Mouse (Mus musculus) embryonic facial prominence, embryonic 11.5 days (tissue): ENCODE measurements around the gene Gsto2. TPM values are rescaled to one million over a fixed set of nuclear protein-coding genes. Genes with fewer than 3 reads are reported as not detected.

ENCODE experiments used
- ATAC-seq: fragments of 200-750 bp; cut with Nextera tagmentation; replicated peaks from 2 replicates; pipeline ENCODE4 v1.8.0; 2017; ENCODE audit warnings: low read depth; ENCODE audit not compliant: insufficient number of reproducible peaks, low FRiP score, low TSS enrichment
- DNase-seq: peaks from one replicate; pipeline ENCODE4 v3.0.0-alpha.2; 2015; ENCODE audit warnings: low spot score
- H3K27ac ChIP-seq: fragments of 300-500 bp; sonication (generic); replicated peaks from 2 replicates; pipeline ENCODE4 v1.5.1; 2014; ENCODE audit warnings: mild to moderate bottlenecking, low read depth, low read length, control low read depth
- H3K27me3 ChIP-seq: fragments of 300-500 bp; sonication (generic); 2 replicates; pipeline ENCODE4 v1.6.1; 2014; ENCODE audit warnings: mild to moderate bottlenecking, low read length, moderate library complexity, mixed read lengths; ENCODE audit not compliant: control insufficient read depth, insufficient read depth
- H3K36me3 ChIP-seq: fragments of 300-500 bp; sonication (generic); replicated peaks from 2 replicates; pipeline ENCODE4 v1.6.1; 2014; ENCODE audit warnings: low read depth, mild to moderate bottlenecking, low read length, moderate library complexity, mixed read lengths; ENCODE audit not compliant: control insufficient read depth, insufficient read depth
- H3K4me1 ChIP-seq: fragments of 300-500 bp; sonication (generic); 2 replicates; pipeline ENCODE4 v1.6.1; 2014; ENCODE audit warnings: low read length, mixed read lengths; ENCODE audit not compliant: control insufficient read depth, insufficient read depth
- H3K4me2 ChIP-seq: fragments of 300-500 bp; sonication (generic); 2 replicates; pipeline ENCODE4 v1.6.1; 2014; ENCODE audit warnings: low read depth, mild to moderate bottlenecking, control low read depth, low read length, moderate library complexity
- H3K4me3 ChIP-seq: fragments of 300-500 bp; sonication (generic); 2 replicates; pipeline ENCODE4 v1.5.1; 2014; ENCODE audit warnings: low read depth, low read length, control low read depth
- H3K9ac ChIP-seq: fragments of 300-500 bp; sonication (generic); replicated peaks from 2 replicates; pipeline ENCODE4 v1.6.1; 2014; ENCODE audit warnings: mild to moderate bottlenecking, control low read depth, low read length
- H3K9me3 ChIP-seq: fragments of 300-500 bp; sonication (generic); replicated peaks from 2 replicates; pipeline ENCODE4 v1.6.1; 2016; ENCODE audit warnings: mild to moderate bottlenecking, low read length, inconsistent platforms, mixed read lengths; ENCODE audit not compliant: control insufficient read depth
- whole genome bisulfite sequencing: fragments of 180-500 bp; shearing (Covaris S2); extraction: QIAGEN DNeasy Blood & Tissue Kit; methylation state at CpG from one replicate; pipeline ENCODE4 v1.1.7; 2014; 5-methylcytosine and 5-hydroxymethylcytosine counted together
- polyA plus RNA-seq: library from polyadenylated mRNA; unstranded; fragments of >200 nt; fragmentation: Nextera tagmentation; extraction: Ambion mirVana; gene quantifications from 2 replicates; pipeline ENCODE4 v1.2.1, GENCODE M21; 2014

Gsto2 gene
- polyA plus RNA-seq, 1 experiment from 2014 or later: 0.77 TPM

GRCm38 (mm10) chr19:47864721-47865120 is 613 bp upstream of the Gsto2 start:
- WGBS: 85% methylated on average over 7 of the region's 7 CpGs
- Histone ChIP-seq H3K4me3 (peak overlapping the region; percentile 52; the same call in 1 of the 2 replicates), H3K4me2 (peak overlapping the region; percentile 71), H3K27ac (no peak overlapping the region), H3K4me1 (no peaks in the 10 kb centered on the region), H3K27me3 (no peaks in the 10 kb centered on the region), H3K9me3 (no peaks in the 10 kb centered on the region), H3K36me3 (no peaks in the 10 kb centered on the region), H3K9ac (no peak overlapping the region)
- DNase-seq: no peak
- no peak for ATAC-seq

- Histone ChIP-seq H3K27me3 (no peaks in the 10 kb centered on the region), H3K4me2 (no peak overlapping the region), H3K36me3 (no peaks in the 10 kb centered on the region), H3K4me3 (no peak overlapping the region), H3K9me3 (no peaks in the 10 kb centered on the region), H3K27ac (no peak overlapping the region), H3K9ac (no peak overlapping the region), H3K4me1 (no peaks in the 10 kb centered on the region)
- DNase-seq: no peak
- ATAC-seq: no peak
- 71% methylated on average over 4 of the region's 4 CpGs for WGBS
Observed at GRCm38 (mm10) chr19:47867628-47868175, 2.4 kb downstream of the Gsto2 start.

GRCm38 (mm10) chr19:47868951-47869350 is 3.6 kb downstream of the Gsto2 start:
- no peak for ATAC-seq
- H3K36me3 ChIP-seq: no peaks in the 10 kb centered on the region
- peak; percentile 71 for DNase-seq
- H3K4me2 ChIP-seq: no peak overlapping the region
- H3K27me3 ChIP-seq: no peaks in the 10 kb centered on the region
- no peak overlapping the region for H3K4me3 ChIP-seq
- 46% methylated on average over 4 of the region's 4 CpGs for WGBS
- H3K9me3 ChIP-seq: no peaks in the 10 kb centered on the region
- no peak overlapping the region for H3K9ac ChIP-seq
- no peaks in the 10 kb centered on the region for H3K4me1 ChIP-seq
- H3K27ac ChIP-seq: no peak overlapping the region

- Histone ChIP-seq H3K4me3 (no peak overlapping the region), H3K27me3 (no peaks in the 10 kb centered on the region), H3K9me3 (no peaks in the 10 kb centered on the region), H3K27ac (no peak overlapping the region), H3K4me1 (no peaks in the 10 kb centered on the region), H3K36me3 (no peaks in the 10 kb centered on the region), H3K9ac (no peak overlapping the region), H3K4me2 (no peak overlapping the region)
- no peak for ATAC-seq
- WGBS: 64% methylated on average over 3 of the region's 3 CpGs
- no peak for DNase-seq
Observed at GRCm38 (mm10) chr19:47869516-47869915, 4.2 kb downstream of the Gsto2 start.

GRCm38 (mm10) chr19:47870102-47870666 is 4.8 kb downstream of the Gsto2 start:
- no peak overlapping the region for H3K4me3 ChIP-seq
- ATAC-seq (no peak), DNase-seq (no peak)
- H3K9me3 ChIP-seq: no peaks in the 10 kb centered on the region
- H3K9ac ChIP-seq: no peak overlapping the region
- H3K4me1 ChIP-seq: no peaks in the 10 kb centered on the region
- H3K4me2 ChIP-seq: no peak overlapping the region
- no peak overlapping the region for H3K27ac ChIP-seq
- no peaks in the 10 kb centered on the region for H3K27me3 ChIP-seq
- H3K36me3 ChIP-seq: no peaks in the 10 kb centered on the region
- WGBS: 70% methylated on average over 7 of the region's 7 CpGs

- DNase-seq: peak; percentile 49
- WGBS: 20% methylated on average over 10 of the region's 10 CpGs
- H3K27me3 ChIP-seq: no peaks in the 10 kb centered on the region
- H3K9me3 ChIP-seq: no peaks in the 10 kb centered on the region
- no peaks in the 10 kb centered on the region for H3K4me1 ChIP-seq
- H3K36me3 ChIP-seq: no peaks in the 10 kb centered on the region
- no peak overlapping the region for H3K9ac ChIP-seq
- ATAC-seq: no peak
- H3K4me2 ChIP-seq: no peak overlapping the region
- H3K27ac ChIP-seq: no peak overlapping the region
- H3K4me3 ChIP-seq: no peak overlapping the region
Observed at GRCm38 (mm10) chr19:47871515-47871914, 6.2 kb downstream of the Gsto2 start.

GRCm38 (mm10) chr19:47876252-47876651 is 10.9 kb downstream of the Gsto2 start:
- H3K9me3 ChIP-seq: no peaks in the 10 kb centered on the region
- 76% methylated on average over 15 of the region's 15 CpGs for WGBS
- ATAC-seq (no peak), DNase-seq (no peak)
- H3K36me3 ChIP-seq: no peaks in the 10 kb centered on the region
- no peak overlapping the region for H3K4me2 ChIP-seq
- no peak overlapping the region for H3K9ac ChIP-seq
- no peaks in the 10 kb centered on the region for H3K4me1 ChIP-seq
- H3K27ac ChIP-seq: no peak overlapping the region
- no peak overlapping the region for H3K4me3 ChIP-seq
- H3K27me3 ChIP-seq: no peaks in the 10 kb centered on the region

GRCm38 (mm10) chr19:47881538-47881937 is 16.2 kb downstream of the Gsto2 start:
- ATAC-seq (no peak), DNase-seq (no peak)
- Histone ChIP-seq H3K4me3 (no peak overlapping the region), H3K36me3 (no peaks in the 10 kb centered on the region), H3K27me3 (no peaks in the 10 kb centered on the region), H3K27ac (no peak overlapping the region), H3K9me3 (no peaks in the 10 kb centered on the region), H3K9ac (no peak overlapping the region), H3K4me1 (no peaks in the 10 kb centered on the region; the same call in 1 of the 2 replicates), H3K4me2 (no peak overlapping the region)
- 79% methylated on average over 7 of the region's 7 CpGs for WGBS
